Mouse (Mus musculus) forebrain, embryonic 14.5 days (tissue): ENCODE data around the gene Thap7. TPM values are rescaled to one million over a fixed set of nuclear protein-coding genes. Genes with fewer than 3 reads are reported as not detected.

Source experiments
- ATAC-seq: fragments of 200-750 bp; cut with Nextera tagmentation; 2 replicates; pipeline ENCODE4 v1.8.0; 2017; ENCODE audit warnings: mild to moderate bottlenecking, moderate library complexity
- DNase-seq: peaks from one replicate; pipeline ENCODE4 v3.0.0-alpha.2; 2015; ENCODE audit warnings: low spot score
- H3K27ac ChIP-seq: fragments of 300-500 bp; sonication (generic); 2 replicates; pipeline ENCODE4 v1.5.1; 2014; ENCODE audit warnings: low read depth, mild to moderate bottlenecking, control low read depth, low read length, moderate library complexity
- H3K27me3 ChIP-seq: fragments of 300-500 bp; sonication (generic); replicated peaks from 2 replicates; pipeline ENCODE4 v1.6.1; 2014; ENCODE audit warnings: low read length, control low read depth, mixed read lengths; ENCODE audit not compliant: control insufficient read depth, insufficient read depth
- H3K36me3 ChIP-seq: fragments of 300-500 bp; sonication (generic); 2 replicates; pipeline ENCODE4 v1.6.1; 2014; ENCODE audit warnings: low read length, control low read depth; ENCODE audit not compliant: control insufficient read depth, insufficient read depth
- H3K4me1 ChIP-seq: fragments of 300-500 bp; sonication (generic); 2 replicates; pipeline ENCODE4 v1.6.1; 2014; ENCODE audit warnings: antibody characterized with exemption, low read length, control low read depth; ENCODE audit not compliant: control insufficient read depth, insufficient read depth
- H3K4me2 ChIP-seq: fragments of 300-500 bp; sonication (generic); 2 replicates; pipeline ENCODE4 v1.6.1; 2014; ENCODE audit warnings: mild to moderate bottlenecking, control low read depth, low read length
- H3K4me3 ChIP-seq: fragments of 300-500 bp; sonication (generic); 2 replicates; pipeline ENCODE4 v1.5.1; 2014; ENCODE audit warnings: low read depth, low read length, control low read depth
- H3K9ac ChIP-seq: fragments of 300-500 bp; sonication (generic); 2 replicates; pipeline ENCODE4 v1.6.1; 2014; ENCODE audit warnings: mild to moderate bottlenecking, low read length, control low read depth, moderate library complexity
- H3K9me3 ChIP-seq: fragments of 300-500 bp; sonication (generic); replicated peaks from 2 replicates; pipeline ENCODE4 v1.6.1; 2016; ENCODE audit warnings: low read length, control low read depth, mixed read lengths; ENCODE audit not compliant: control insufficient read depth
- WGBS: fragments of 180-500 bp; shearing (Covaris S2); extraction: QIAGEN DNeasy Blood & Tissue Kit; methylation state at CpG from one replicate; pipeline ENCODE4 v1.1.7; 2014; 5-methylcytosine and 5-hydroxymethylcytosine counted together
- polyA plus RNA-seq: library from polyadenylated mRNA; unstranded; fragments of >200 nt; fragmentation: Nextera tagmentation; extraction: Ambion mirVana; gene quantifications from 2 replicates; pipeline ENCODE4 v1.2.1, GENCODE M21; 2014

The Thap7 gene
- 60.9 and 61.6 TPM in 2 replicates for polyA plus RNA-seq

GRCm38 (mm10) chr16:17530640-17531288 is at the start of gene Thap7:
Thap7 (minus strand) TSS chr16:17531136.
- Histone ChIP-seq H3K4me2 (peak within 1 kb of the TSS; percentile 93), H3K4me3 (peak within 1 kb of the TSS; percentile 72), H3K9ac (peak within 1 kb of the TSS; percentile 85), H3K36me3 (peaks cover 32% of the 10 kb centered on the region), H3K4me1 (peaks cover 11% of the 10 kb centered on the region), H3K27ac (peak within 1 kb of the TSS; percentile 97), H3K27me3 (no peaks in the 10 kb centered on the region), H3K9me3 (no peaks in the 10 kb centered on the region)
- DNase-seq (peak; percentile 99), ATAC-seq (peak; percentile 97)
- WGBS, result 0% methylated on average over 67 of the region's 67 CpGs

DNA sequence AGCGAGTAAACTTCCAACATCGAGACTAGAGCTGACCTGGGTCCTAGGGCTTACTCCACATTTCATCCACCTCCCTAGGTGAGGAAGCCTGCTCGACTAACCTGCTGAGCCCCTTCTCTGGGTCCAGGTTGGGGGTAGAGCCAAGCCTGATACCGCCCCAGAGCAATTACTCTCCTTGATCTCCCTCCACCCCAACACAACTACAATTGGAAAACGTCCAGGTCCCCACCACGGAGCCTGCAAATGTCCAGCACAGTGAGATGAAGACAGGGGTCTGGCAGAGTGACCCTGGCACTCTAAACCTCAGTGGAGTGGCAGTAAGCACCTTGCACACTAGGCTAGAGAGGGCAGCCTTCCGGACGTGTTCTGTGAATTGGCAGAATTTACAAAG is 45.9 kb upstream of the Thap7 start:
- Histone ChIP-seq H3K4me1 (peaks cover 7% of the 10 kb centered on the region; the same call in 1 of the 2 replicates), H3K9me3 (no peaks in the 10 kb centered on the region), H3K27me3 (peaks cover 9% of the 10 kb centered on the region; the same call in 1 of the 2 replicates), H3K9ac (peak overlapping the region; percentile 70), H3K27ac (no peak overlapping the region), H3K36me3 (no peaks in the 10 kb centered on the region), H3K4me2 (peak overlapping the region; percentile 76), H3K4me3 (peak overlapping the region; percentile 52)
- DNase-seq, result no peak
- peak; percentile 19; the same call in 1 of the 2 replicates for ATAC-seq
- 11% methylated on average over 8 of the region's 8 CpGs for WGBS

- H3K9ac ChIP-seq, result peak overlapping the region; percentile 70
- 15% methylated on average over 44 of the region's 45 CpGs for WGBS
Observed at GRCm38 (mm10) chr16:17575870-17576824, 45.2 kb upstream of the Thap7 start.

GRCm38 (mm10) chr16:17566186-17566585 is 35.2 kb upstream of the Thap7 start:
- DNase-seq (no peak), ATAC-seq (no peak)
- H3K27me3 ChIP-seq, result peaks cover 10% of the 10 kb centered on the region; the same call in 1 of the 2 replicates
- WGBS, result 22% methylated on average over 4 of the region's 4 CpGs
- H3K36me3 ChIP-seq, result no peaks in the 10 kb centered on the region
- H3K9me3 ChIP-seq, result no peaks in the 10 kb centered on the region
- no peak overlapping the region for H3K4me3 ChIP-seq
- H3K4me1 ChIP-seq, result peaks cover 8% of the 10 kb centered on the region; the same call in 1 of the 2 replicates
- H3K4me2 ChIP-seq, result no peak overlapping the region
- H3K27ac ChIP-seq, result no peak overlapping the region
- H3K9ac ChIP-seq, result no peak overlapping the region

More at GRCm38 (mm10) chr16:17575870-17576824, 45.2 kb upstream of the Thap7 start:
- H3K27ac ChIP-seq, result no peak overlapping the region; the same call in 1 of the 2 replicates
- H3K27me3 ChIP-seq, result peaks cover 9% of the 10 kb centered on the region; the same call in 1 of the 2 replicates
- H3K36me3 ChIP-seq, result no peaks in the 10 kb centered on the region
- peaks cover 7% of the 10 kb centered on the region; the same call in 1 of the 2 replicates for H3K4me1 ChIP-seq
- H3K4me3 ChIP-seq, result peak overlapping the region; percentile 52
- ATAC-seq (peak; percentile 93), DNase-seq (peak; percentile 70)
- H3K4me2 ChIP-seq, result peak overlapping the region; percentile 76
- no peaks in the 10 kb centered on the region for H3K9me3 ChIP-seq

- peaks cover 10% of the 10 kb centered on the region; the same call in 1 of the 2 replicates for H3K27me3 ChIP-seq
- no peak for ATAC-seq
- 76% methylated on average over 3 of the region's 3 CpGs for WGBS
Observed at GRCm38 (mm10) chr16:17564771-17565170, 33.8 kb upstream of the Thap7 start.

GRCm38 (mm10) chr16:17564221-17564620 is 33.3 kb upstream of the Thap7 start:
- ATAC-seq (no peak), DNase-seq (no peak)
- H3K4me1 ChIP-seq, result peaks cover 9% of the 10 kb centered on the region; the same call in 1 of the 2 replicates
- no peak overlapping the region for H3K9ac ChIP-seq
- H3K4me3 ChIP-seq, result no peak overlapping the region
- no peak overlapping the region for H3K4me2 ChIP-seq
- no peaks in the 10 kb centered on the region for H3K36me3 ChIP-seq
- H3K27ac ChIP-seq, result no peak overlapping the region
- 92% methylated on average over 2 of the region's 2 CpGs for WGBS
- no peaks in the 10 kb centered on the region for H3K9me3 ChIP-seq
- peaks cover 10% of the 10 kb centered on the region; the same call in 1 of the 2 replicates for H3K27me3 ChIP-seq

More at GRCm38 (mm10) chr16:17564771-17565170, 33.8 kb upstream of the Thap7 start:
- H3K36me3 ChIP-seq, result no peaks in the 10 kb centered on the region
- DNase-seq, result no peak
- H3K27ac ChIP-seq, result no peak overlapping the region
- peaks cover 9% of the 10 kb centered on the region; the same call in 1 of the 2 replicates for H3K4me1 ChIP-seq
- H3K9me3 ChIP-seq, result no peaks in the 10 kb centered on the region
- no peak overlapping the region for H3K4me2 ChIP-seq
- H3K9ac ChIP-seq, result no peak overlapping the region
- H3K4me3 ChIP-seq, result no peak overlapping the region

DNA sequence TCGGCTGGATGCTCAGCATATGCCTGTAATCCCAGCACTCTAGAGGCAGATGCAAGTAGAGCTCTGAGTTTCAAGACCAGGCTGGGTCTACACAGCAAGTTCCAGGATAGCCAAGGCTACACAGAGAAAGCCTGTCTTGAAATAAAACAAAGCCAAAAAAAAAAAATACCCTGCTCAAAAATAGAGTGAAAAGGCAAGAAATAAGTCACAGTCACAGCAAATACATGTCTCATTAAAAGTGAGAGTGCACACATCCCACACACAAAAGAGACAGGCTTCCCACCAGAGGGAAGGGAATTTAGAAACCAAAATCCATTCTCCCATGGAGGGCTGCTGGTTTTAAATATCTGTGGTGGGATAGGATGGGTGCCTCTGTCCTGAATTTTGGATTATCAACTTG is 32.6 kb upstream of the Thap7 start:
- Histone ChIP-seq H3K4me3 (no peak overlapping the region), H3K27ac (no peak overlapping the region), H3K9ac (no peak overlapping the region), H3K4me1 (peaks cover 12% of the 10 kb centered on the region; the same call in 1 of the 2 replicates), H3K9me3 (no peaks in the 10 kb centered on the region), H3K27me3 (peaks cover 10% of the 10 kb centered on the region; the same call in 1 of the 2 replicates), H3K36me3 (no peaks in the 10 kb centered on the region), H3K4me2 (no peak overlapping the region)
- no peak for ATAC-seq
- no peak for DNase-seq
- 14% methylated on average over 1 of the region's 1 CpGs for WGBS

- Histone ChIP-seq H3K4me2 (peak within 1 kb of the TSS; percentile 47), H3K27me3 (peaks cover 10% of the 10 kb centered on the region; the same call in 1 of the 2 replicates), H3K36me3 (no peaks in the 10 kb centered on the region), H3K4me3 (0 out of 2 replicates have a peak within 1 kb of the TSS, but pooled peaks have one; percentile 10), H3K9ac (peak within 1 kb of the TSS; percentile 29; the same call in 1 of the 2 replicates), H3K9me3 (no peaks in the 10 kb centered on the region), H3K27ac (peak within 1 kb of the TSS; percentile 21; the same call in 1 of the 2 replicates), H3K4me1 (peaks cover 12% of the 10 kb centered on the region; the same call in 1 of the 2 replicates)
- DNase-seq (peak; percentile 35), ATAC-seq (peak; percentile 65)
- WGBS, result 5% methylated on average over 10 of the region's 10 CpGs
Observed at GRCm38 (mm10) chr16:17561751-17562208, 30.8 kb upstream of the Thap7 start, which contains the start of gene P2rx6. P2rx6 (plus strand) TSS chr16:17561885.
